Mouse (Mus musculus): Measurements from ENCODE around the gene Git2.

GRCm38 (mm10) chr5:114738707-114739241, 36.5 kb downstream of the Git2 start:
- TF ChIP-seq CHD1 (IDR thresholded peaks at IDR 0.05; ENCODE audit: low read depth, low read length) (no peak), POLR2A (IDR thresholded peaks at IDR 0.05; ENCODE audit: control insufficient read depth in 1 of 2, insufficient read depth in 1 of 2, low read depth in 1 of 2, low read length in 2 of 2, poor library complexity in 1 of 2) (no peak), CTCF (IDR thresholded peaks at IDR 0.05 in 2 of 3, conservative IDR thresholded peaks at IDR 0.05 in 1 of 3; ENCODE audit: control insufficient read depth in 1 of 3, insufficient read depth in 1 of 3, low read depth in 2 of 3, low read length in 3 of 3, poor library complexity in 1 of 3, severe bottlenecking in 1 of 3) (no peak), RCOR1 (IDR thresholded peaks at IDR 0.05; ENCODE audit: low read depth, low read length) (no peak)
